Comparison of ENCODE assay signal across 10 mouse cellular contexts in the genomic region with DNA sequence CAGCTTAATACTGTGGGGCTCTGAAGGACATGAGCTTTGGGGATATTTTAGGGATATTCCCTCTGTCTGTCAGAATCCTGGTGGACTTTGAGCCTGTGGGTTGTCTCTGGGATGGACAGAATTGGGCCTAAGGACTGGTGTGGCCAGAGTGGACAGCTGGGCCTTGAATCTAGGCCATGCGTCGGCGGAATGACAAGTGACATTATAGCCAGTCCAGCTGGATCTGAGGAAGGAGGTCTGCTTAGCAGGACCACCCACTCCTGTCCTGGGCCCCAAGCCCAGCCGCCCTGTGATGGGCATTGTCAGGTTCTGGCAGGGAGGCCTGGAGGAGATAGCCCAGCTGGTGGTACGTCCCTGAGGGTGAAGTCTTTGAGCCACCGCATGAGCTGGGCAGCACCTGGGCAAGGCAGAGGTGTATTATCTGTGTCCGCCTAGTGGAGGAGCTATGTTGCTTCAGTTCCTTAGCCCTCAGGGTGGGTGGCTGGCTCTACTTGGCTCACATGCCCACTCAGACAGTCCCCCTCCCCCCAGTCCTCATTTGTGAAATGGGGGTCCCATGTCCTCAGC. TPM values are rescaled to one million over a fixed set of nuclear protein-coding genes. Genes with fewer than 3 reads are reported as not detected.
DNase-seq lines count a peak whose midpoint lies in the region; ATAC-seq lines count a peak whose summit lies in the region.
"Had no signal": no experiment of that assay in that cellular context is flagged by ENCODE, and none has a peak within 500 bp of the region (broad histone marks: within the 10 kb centered on the region; RNA-seq: fewer than 3 reads in every experiment).

No protein-coding gene starts in this region.

- H3K27ac ChIP-seq in embryonic facial prominence, embryonic 10.5 days (replicated peaks) = no peak overlapping the region
- H3K27ac ChIP-seq in hindbrain, embryonic 15.5 days (replicated peaks) = 0 out of 2 replicates have a peak overlapping the region, but pooled peaks have one; percentile 17
- 0 out of 2 replicates have a peak overlapping the region, but pooled peaks have one; percentile 35 for H3K27ac ChIP-seq in midbrain, embryonic 10.5 days (replicated peaks)
- H3K27ac ChIP-seq: liver, embryonic 12.5 days had no signal

- peaks cover 95% of the 10 kb centered on the region for H3K27me3 ChIP-seq in embryonic facial prominence, embryonic 10.5 days (replicated peaks; ENCODE audit: low read depth, poor library complexity, severe bottlenecking)
- 0 out of 2 replicates have a peak, but pooled peaks cover 4% of the 10 kb centered on the region for H3K27me3 ChIP-seq in hindbrain, embryonic 15.5 days
- peaks cover 99% of the 10 kb centered on the region for H3K27me3 ChIP-seq in midbrain, embryonic 10.5 days (ENCODE audit: low read depth, poor library complexity, severe bottlenecking)

- peak overlapping the region; percentile 93 for H3K4me2 ChIP-seq in hindbrain, embryonic 15.5 days
- H3K4me2 ChIP-seq: liver, embryonic 12.5 days had no signal

- WGBS in embryonic facial prominence, embryonic 10.5 days = 89% methylated on average over 7 of the region's 7 CpGs
- 63% methylated on average over 7 of the region's 7 CpGs for whole genome bisulfite sequencing in hindbrain, embryonic 15.5 days
- 86% methylated on average over 7 of the region's 7 CpGs for WGBS in midbrain, embryonic 10.5 days

- H3K4me1 ChIP-seq in embryonic facial prominence, embryonic 10.5 days = peaks cover 49% of the 10 kb centered on the region
- peaks cover 31% of the 10 kb centered on the region for H3K4me1 ChIP-seq in hindbrain, embryonic 15.5 days (replicated peaks)
- peaks cover 70% of the 10 kb centered on the region for H3K4me1 ChIP-seq in midbrain, embryonic 10.5 days

- H3K9ac ChIP-seq in hindbrain, embryonic 15.5 days = no peak overlapping the region
- H3K9ac ChIP-seq: liver, embryonic 12.5 days had no signal

- H3K4me3 ChIP-seq in embryonic facial prominence, embryonic 10.5 days = peak overlapping the region; percentile 21; the same call in 1 of the 2 replicates
- H3K4me3 ChIP-seq in hindbrain, embryonic 15.5 days = 0 out of 2 replicates have a peak overlapping the region, but pooled peaks have one; percentile 53
- peak overlapping the region; percentile 92; the same call in 1 of the 2 replicates for H3K4me3 ChIP-seq in midbrain, embryonic 10.5 days
- H3K4me3 ChIP-seq: liver, embryonic 12.5 days had no signal

- no peaks in the 10 kb centered on the region for H3K9me3 ChIP-seq in embryonic facial prominence, embryonic 10.5 days
- no peaks in the 10 kb centered on the region for H3K9me3 ChIP-seq in hindbrain, embryonic 15.5 days
- H3K9me3 ChIP-seq in midbrain, embryonic 10.5 days (replicated peaks) = no peaks in the 10 kb centered on the region
- H3K9me3 ChIP-seq: liver, embryonic 12.5 days had no signal

- peaks cover 33% of the 10 kb centered on the region for H3K36me3 ChIP-seq in embryonic facial prominence, embryonic 10.5 days (replicated peaks)
- H3K36me3 ChIP-seq in hindbrain, embryonic 15.5 days = no peaks in the 10 kb centered on the region
- peaks cover 79% of the 10 kb centered on the region for H3K36me3 ChIP-seq in midbrain, embryonic 10.5 days

- peak; percentile 53 for DNase-seq in heart, postnatal 4 days
- no peak for DNase-seq in heart, adult 18-20 months
- DNase-seq in embryonic facial prominence, embryonic 10.5 days (ENCODE audit: low spot score) = no peak
- no peak for DNase-seq in midbrain, embryonic 10.5 days (ENCODE audit: low spot score)
- no peak for DNase-seq in gastrocnemius, postnatal 14 days
- DNase-seq in c-Kit-positive CD71-positive TER-119-positive erythroid progenitor cells, embryonic 14.5 days (ENCODE audit: low spot score) = no peak
- DNase-seq: adrenal gland, postnatal 25 days had no signal

- ATAC-seq in hindbrain, embryonic 15.5 days (ENCODE audit: low FRiP score, low read depth) = no peak
- no peak for ATAC-seq in activated CD4-positive, CD25-positive, alpha-beta regulatory T cell, adult 4 months
- ATAC-seq: liver, embryonic 12.5 days had no signal

- intact Hi-C loops in gastrocnemius, postnatal 14 days (cut with DNase I; ENCODE audit: low total_unique reads) = loop anchor here (5.0 kb wide), 1 partner anchor 39 kb away; no protein-coding TSS in a partner anchor

RNA-seq across cellular contexts. Expression of a gene that starts 4.7 kb away (rescaled TPM):
- total RNA-seq in heart, postnatal 4 days (2021) = 10 to 100 TPM in 1 of 2 experiments, 1 to 10 TPM in 1; 8.6 to 10.5 TPM
- total RNA-seq in heart, adult 18-20 months (2021) = 10 to 100 TPM; 10.3 to 11.9 TPM
- polyA plus RNA-seq in embryonic facial prominence, embryonic 10.5 days (2016; fragmentation: Nextera tagmentation; extraction: Ambion mirVana) = 12.9 and 36.8 TPM in 2 replicates
- polyA plus RNA-seq in hindbrain, embryonic 15.5 days (2015; fragmentation: Nextera tagmentation; extraction: Ambion mirVana) = 39.4 and 40.5 TPM in 2 replicates
- 68.3 and 72.7 TPM in 2 replicates for polyA plus RNA-seq in midbrain, embryonic 10.5 days (2016; fragmentation: Nextera tagmentation; extraction: Ambion mirVana)
- under 1 TPM in 1 of 2 experiments, not detected in 1; 0.11 TPM for polyA plus RNA-seq in activated CD4-positive, CD25-positive, alpha-beta regulatory T cell, adult 4 months (2017; shearing (Covaris generic))
- 1 to 10 TPM; 1.9 to 3.1 TPM for total RNA-seq in gastrocnemius, postnatal 14 days (2021)

RNA-seq across cellular contexts. Expression of a gene that starts 56.5 kb away (rescaled TPM):
- 100 to 1,000 TPM; 101 to 103 TPM for total RNA-seq in heart, postnatal 4 days (2021)
- 100 to 1,000 TPM; 141 to 143 TPM for total RNA-seq in heart, adult 18-20 months (2021)
- polyA plus RNA-seq in embryonic facial prominence, embryonic 10.5 days (2016; fragmentation: Nextera tagmentation; extraction: Ambion mirVana) = 56.3 and 59.8 TPM in 2 replicates
- 72.8 and 76.7 TPM in 2 replicates for polyA plus RNA-seq in hindbrain, embryonic 15.5 days (2015; fragmentation: Nextera tagmentation; extraction: Ambion mirVana)
- polyA plus RNA-seq in midbrain, embryonic 10.5 days (2016; fragmentation: Nextera tagmentation; extraction: Ambion mirVana) = 47.7 and 50.6 TPM in 2 replicates
- 10 to 100 TPM; 18.0 to 22.2 TPM for polyA plus RNA-seq in activated CD4-positive, CD25-positive, alpha-beta regulatory T cell, adult 4 months (2017; shearing (Covaris generic))
- total RNA-seq in gastrocnemius, postnatal 14 days (2021) = 10 to 100 TPM; 79.0 to 88.6 TPM

Comparison
In these comparisons a context has a peak if more than half of its experiments do, and no peak if none do; other contexts are left out.
1. H3K4me3 ChIP-seq: peak in every context shown above with its lines; median percentile 92 in midbrain, embryonic 10.5 days; 53 in hindbrain, embryonic 15.5 days; 21 in embryonic facial prominence, embryonic 10.5 days.
2. RNA of a gene that starts 4.7 kb away (polyA plus RNA-seq): 68.3 to 72.7 TPM in midbrain, embryonic 10.5 days, 39.4 to 40.5 TPM in hindbrain, embryonic 15.5 days and 12.9 to 36.8 TPM in embryonic facial prominence, embryonic 10.5 days; 0.11 TPM in activated CD4-positive, CD25-positive, alpha-beta regulatory T cell, adult 4 months; every median in the first group is over 10 times any median in the second.